Mouse (Mus musculus) intestine, embryonic 14.5 days (tissue): Measurements from ENCODE around the gene Cirbp. TPM values are rescaled to one million over a fixed set of nuclear protein-coding genes. Genes with fewer than 3 reads are reported as not detected.

ENCODE experiments used
- ATAC-seq: fragments of 200-750 bp; cut with Nextera tagmentation; replicated peaks from 2 replicates; pipeline ENCODE4 v1.8.0; 2017; ENCODE audit warnings: low read depth, moderate number of reproducible peaks, moderate TSS enrichment, moderate library complexity; ENCODE audit not compliant: low FRiP score, low TSS enrichment
- DNase-seq: peaks from one replicate; pipeline ENCODE4 v3.0.0-alpha.2; 2018; ENCODE audit warnings: low spot score
- H3K27ac ChIP-seq: fragments of 300-500 bp; sonication (generic); 2 replicates; pipeline ENCODE4 v1.5.1; 2014; ENCODE audit warnings: low read depth, mild to moderate bottlenecking, control low read depth
- H3K27me3 ChIP-seq: fragments of 300-500 bp; sonication (generic); replicated peaks from 2 replicates; pipeline ENCODE4 v1.6.1; 2014; ENCODE audit warnings: low read length, control low read depth; ENCODE audit not compliant: control insufficient read depth, insufficient read depth
- H3K36me3 ChIP-seq: fragments of 300-500 bp; sonication (generic); 2 replicates; pipeline ENCODE4 v1.6.1; 2014; ENCODE audit warnings: low read length, control low read depth; ENCODE audit not compliant: control insufficient read depth, insufficient read depth
- H3K4me1 ChIP-seq: fragments of 300-500 bp; sonication (generic); replicated peaks from 2 replicates; pipeline ENCODE4 v1.6.1; 2014; ENCODE audit warnings: low read length, control low read depth, mixed read lengths; ENCODE audit not compliant: control insufficient read depth, insufficient read depth
- H3K4me2 ChIP-seq: fragments of 300-500 bp; sonication (generic); 2 replicates; pipeline ENCODE4 v1.6.1; 2014; ENCODE audit warnings: low read length
- H3K4me3 ChIP-seq: fragments of 300-500 bp; sonication (generic); 2 replicates; pipeline ENCODE4 v1.5.1; 2014; ENCODE audit warnings: low read depth, low read length, control low read depth, mixed read lengths
- H3K9ac ChIP-seq: fragments of 300-500 bp; sonication (generic); 2 replicates; pipeline ENCODE4 v1.6.1; 2014; ENCODE audit warnings: mild to moderate bottlenecking, low read length
- H3K9me3 ChIP-seq: fragments of 300-500 bp; sonication (generic); 2 replicates; pipeline ENCODE4 v1.6.1; 2016; ENCODE audit warnings: low read length, control low read depth; ENCODE audit not compliant: control insufficient read depth
- WGBS: fragments of 180-500 bp; shearing (Covaris S2); extraction: QIAGEN DNeasy Blood & Tissue Kit; methylation state at CpG from one replicate; pipeline ENCODE4 v1.1.7; 2014; 5-methylcytosine and 5-hydroxymethylcytosine counted together
- polyA plus RNA-seq: library from polyadenylated mRNA; unstranded; fragments of >200 nt; fragmentation: Nextera tagmentation; extraction: Ambion mirVana; gene quantifications from 2 replicates; pipeline ENCODE4 v1.2.1, GENCODE M21; 2014

Gene Cirbp
- polyA plus RNA-seq, 1 experiment from 2014 or later = 81.6 TPM

DNA sequence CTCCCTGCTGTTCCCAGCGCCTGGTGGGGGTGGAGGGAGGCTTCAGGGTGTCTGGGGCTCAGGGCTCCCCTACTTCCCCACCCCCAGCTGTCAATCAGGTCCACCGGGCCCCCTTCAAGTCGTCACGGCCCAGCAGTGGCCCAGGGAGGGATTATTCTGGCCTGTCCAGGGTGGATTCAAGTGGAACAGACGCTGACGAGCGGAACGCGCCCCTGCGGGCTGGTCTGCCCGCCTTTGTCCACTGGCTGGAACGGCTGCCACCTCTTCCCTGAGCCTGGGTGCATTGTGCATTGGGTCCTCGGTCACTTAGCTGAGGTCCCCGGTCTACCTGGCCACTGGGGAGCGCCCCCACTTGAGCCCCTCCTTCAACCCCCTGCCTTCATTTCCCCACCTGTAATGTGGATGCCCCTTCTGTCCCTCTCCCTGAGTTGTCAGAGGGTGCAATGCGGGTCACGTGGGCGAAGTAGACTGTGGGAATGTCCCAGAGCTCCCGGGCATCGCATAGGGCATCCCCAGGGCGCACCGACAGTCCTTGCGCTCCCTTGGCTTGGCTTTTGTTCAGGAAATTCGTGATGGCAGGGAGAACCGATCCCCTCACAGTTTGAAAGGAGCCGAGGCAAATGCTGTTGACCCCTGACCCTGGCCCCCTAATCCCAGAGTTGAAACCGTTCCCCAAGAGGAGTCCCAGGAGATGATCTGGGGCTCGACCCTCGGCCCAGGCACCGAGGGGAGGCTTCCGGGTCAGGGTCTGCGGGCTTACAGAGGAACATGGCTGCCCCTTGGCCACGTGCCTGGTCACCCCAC, 31.2 kb downstream of the Cirbp start:
- Histone ChIP-seq H3K36me3 (no peaks in the 10 kb centered on the region), H3K4me3 (no peak overlapping the region), H3K9me3 (no peaks in the 10 kb centered on the region), H3K4me1 (no peaks in the 10 kb centered on the region), H3K4me2 (no peak overlapping the region), H3K27ac (no peak overlapping the region), H3K9ac (no peak overlapping the region), H3K27me3 (peaks cover 2% of the 10 kb centered on the region; the same call in 1 of the 2 replicates)
- DNase-seq = no peak
- 81% methylated on average over 33 of the region's 33 CpGs for WGBS
- ATAC-seq = no peak

- DNase-seq = peak; percentile 89
These were observed 33.7 kb downstream of the Cirbp start for GRCm38 (mm10) chr10:80199440-80200008.

GRCm38 (mm10) chr10:80200485-80200884, 34.7 kb downstream of the Cirbp start:
- ATAC-seq (no peak), DNase-seq (no peak)
- Histone ChIP-seq H3K9ac (no peak overlapping the region), H3K36me3 (no peaks in the 10 kb centered on the region), H3K4me3 (no peak overlapping the region), H3K27me3 (no peaks in the 10 kb centered on the region), H3K4me2 (no peak overlapping the region), H3K9me3 (no peaks in the 10 kb centered on the region), H3K27ac (no peak overlapping the region), H3K4me1 (no peaks in the 10 kb centered on the region)
- 75% methylated on average over 6 of the region's 6 CpGs for WGBS

More at GRCm38 (mm10) chr10:80199440-80200008, 33.7 kb downstream of the Cirbp start:
- Histone ChIP-seq H3K9ac (no peak overlapping the region), H3K4me3 (no peak overlapping the region), H3K4me2 (no peak overlapping the region), H3K9me3 (no peaks in the 10 kb centered on the region), H3K27me3 (no peaks in the 10 kb centered on the region), H3K36me3 (no peaks in the 10 kb centered on the region), H3K27ac (no peak overlapping the region), H3K4me1 (no peaks in the 10 kb centered on the region)
- ATAC-seq = peak; percentile 85
- WGBS = 54% methylated on average over 3 of the region's 3 CpGs

- DNase-seq = no peak
- Histone ChIP-seq H3K9ac (no peak overlapping the region), H3K36me3 (no peaks in the 10 kb centered on the region), H3K9me3 (no peaks in the 10 kb centered on the region), H3K27me3 (no peaks in the 10 kb centered on the region), H3K4me2 (no peak overlapping the region), H3K27ac (no peak overlapping the region), H3K4me3 (no peak overlapping the region), H3K4me1 (0 out of 2 replicates have a peak, but pooled peaks cover 3% of the 10 kb centered on the region)
- 20% methylated on average over 7 of the region's 7 CpGs for WGBS
- no peak for ATAC-seq
These were observed 38.3 kb downstream of the Cirbp start for GRCm38 (mm10) chr10:80204055-80204454.

GRCm38 (mm10) chr10:80207201-80207600, 41.4 kb downstream of the Cirbp start:
- no peak for ATAC-seq
- no peaks in the 10 kb centered on the region for H3K27me3 ChIP-seq
- 81% methylated on average over 1 of the region's 1 CpGs for WGBS

DNA sequence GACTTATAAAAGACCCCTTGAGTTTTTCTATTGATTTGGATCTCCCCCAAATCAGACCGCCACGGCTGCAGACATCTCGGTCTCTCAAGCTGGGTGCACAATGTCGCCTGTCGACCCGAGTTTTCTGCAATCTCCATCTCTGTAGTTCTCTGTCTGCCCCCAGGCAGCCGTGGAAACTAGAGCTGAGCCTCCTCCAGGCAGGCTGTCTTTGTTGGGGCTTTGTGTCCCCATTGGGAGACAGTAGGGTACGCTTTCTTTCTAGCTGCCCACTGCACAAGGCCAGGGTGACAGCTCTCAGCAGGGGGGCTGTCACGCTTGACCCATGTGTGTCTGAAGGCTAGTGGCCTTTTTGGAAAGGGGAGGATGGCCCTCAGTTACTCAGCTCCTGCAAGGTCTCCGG, 41.9 kb downstream of the Cirbp start:
- Histone ChIP-seq H3K27ac (no peak overlapping the region), H3K4me1 (0 out of 2 replicates have a peak, but pooled peaks cover 4% of the 10 kb centered on the region), H3K4me3 (no peak overlapping the region), H3K9ac (no peak overlapping the region), H3K27me3 (no peaks in the 10 kb centered on the region), H3K9me3 (no peaks in the 10 kb centered on the region), H3K4me2 (no peak overlapping the region), H3K36me3 (no peaks in the 10 kb centered on the region)
- no peak for ATAC-seq
- WGBS = 77% methylated on average over 10 of the region's 10 CpGs
- no peak for DNase-seq

More at GRCm38 (mm10) chr10:80207201-80207600, 41.4 kb downstream of the Cirbp start:
- DNase-seq = no peak
- Histone ChIP-seq H3K36me3 (no peaks in the 10 kb centered on the region), H3K27ac (no peak overlapping the region), H3K4me3 (no peak overlapping the region), H3K4me1 (0 out of 2 replicates have a peak, but pooled peaks cover 4% of the 10 kb centered on the region), H3K4me2 (no peak overlapping the region), H3K9ac (no peak overlapping the region), H3K9me3 (no peaks in the 10 kb centered on the region)

DNA sequence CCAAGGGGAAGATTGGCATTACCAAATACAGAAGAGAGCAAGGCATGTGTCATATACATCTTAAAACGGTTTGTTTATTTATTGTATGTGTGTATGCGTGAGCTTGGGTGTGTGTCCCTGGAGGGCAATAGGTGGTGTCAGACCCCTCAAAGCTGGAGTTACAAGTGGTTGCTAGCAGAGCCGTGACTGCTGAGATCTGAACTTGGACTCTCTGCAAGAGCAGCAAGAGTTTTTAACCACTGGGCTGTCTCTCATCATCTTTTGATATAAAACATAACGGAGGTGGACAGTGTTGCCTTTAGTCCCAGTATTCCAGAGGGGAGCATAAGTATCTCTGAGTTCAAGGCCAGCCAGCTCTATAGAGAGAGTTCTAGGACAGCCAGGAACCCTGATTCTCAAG, 42.5 kb downstream of the Cirbp start:
- Histone ChIP-seq H3K27me3 (no peaks in the 10 kb centered on the region), H3K4me2 (no peak overlapping the region), H3K27ac (no peak overlapping the region), H3K4me3 (no peak overlapping the region), H3K9ac (no peak overlapping the region; the same call in 1 of the 2 replicates), H3K36me3 (no peaks in the 10 kb centered on the region), H3K9me3 (no peaks in the 10 kb centered on the region), H3K4me1 (0 out of 2 replicates have a peak, but pooled peaks cover 4% of the 10 kb centered on the region)
- DNase-seq (no peak), ATAC-seq (no peak)
- 65% methylated on average over 4 of the region's 4 CpGs for WGBS

DNA sequence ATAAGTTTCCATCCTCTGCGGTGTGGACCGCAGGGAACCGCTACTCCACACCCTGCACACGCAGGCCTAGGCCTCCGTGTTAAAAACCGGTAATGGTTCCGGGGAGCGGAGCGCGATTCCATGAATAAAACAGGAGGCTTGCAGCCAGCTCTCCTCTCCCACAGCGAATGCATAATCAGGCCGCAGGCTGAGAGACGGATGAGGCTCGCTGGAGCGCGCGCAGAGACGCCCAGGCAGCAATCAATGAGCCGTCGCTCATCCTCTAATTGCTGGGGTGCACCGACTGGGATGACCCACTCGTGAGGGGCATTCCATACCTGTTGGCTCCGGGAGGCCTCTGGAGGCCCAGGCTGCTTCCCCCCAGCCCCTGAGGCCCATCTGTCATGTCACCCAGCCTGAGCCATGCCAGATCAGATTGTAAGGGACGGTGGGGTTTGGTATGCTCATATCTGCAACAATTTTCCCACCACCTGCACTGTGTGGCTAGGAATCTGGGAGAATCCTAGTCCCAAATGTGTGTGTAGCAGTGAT, 43.1 kb downstream of the Cirbp start:
- Histone ChIP-seq H3K27ac (no peak overlapping the region), H3K4me1 (0 out of 2 replicates have a peak, but pooled peaks cover 4% of the 10 kb centered on the region), H3K4me2 (peak overlapping the region; percentile 24), H3K9me3 (no peaks in the 10 kb centered on the region), H3K4me3 (no peak overlapping the region), H3K27me3 (no peaks in the 10 kb centered on the region), H3K9ac (peak overlapping the region; percentile 13; the same call in 1 of the 2 replicates), H3K36me3 (no peaks in the 10 kb centered on the region)
- DNase-seq (no peak), ATAC-seq (no peak)
- 8% methylated on average over 24 of the region's 24 CpGs for WGBS
